Mouse (Mus musculus) liver, embryonic 14.5 days (tissue): ENCODE measurements around the gene Hyal2. TPM values are rescaled to one million over a fixed set of nuclear protein-coding genes. Genes with fewer than 3 reads are reported as not detected.
A peak's percentile ranks its signal among the peaks of the same experiment; 100 is the strongest.

Experiments
- ATAC-seq: fragments of 200-750 bp; cut with Nextera tagmentation; 2 replicates; pipeline ENCODE4 v1.8.0; 2017; ENCODE audit warnings: moderate number of reproducible peaks, mild to moderate bottlenecking, moderate library complexity; ENCODE audit not compliant: insufficient read depth
- DNase-seq, 3 experiments: peaks; one replicate each; pipeline ENCODE4 v3.0.0-alpha.2; 2012 to 2013; ENCODE audit warnings: low read depth in 3 of 3, low spot score in 3 of 3
- H3K27ac ChIP-seq: fragments of 300-500 bp; sonication (generic); 2 replicates; pipeline ENCODE4 v1.5.1; 2014; ENCODE audit warnings: moderate library complexity, mild to moderate bottlenecking, control low read depth, inconsistent platforms
- H3K27me3 ChIP-seq: fragments of 300-500 bp; sonication (generic); 2 replicates; pipeline ENCODE4 v1.6.1; 2014; ENCODE audit warnings: mild to moderate bottlenecking, low read length, moderate library complexity; ENCODE audit not compliant: control insufficient read depth, insufficient read depth
- H3K36me3 ChIP-seq: fragments of 300-500 bp; sonication (generic); replicated peaks from 2 replicates; pipeline ENCODE4 v1.6.1; 2014; ENCODE audit warnings: low read depth; ENCODE audit not compliant: control insufficient read depth, insufficient read depth
- H3K4me1 ChIP-seq, 2 experiments: fragments of 200-500 bp in 1 of 2; fragments of 300-500 bp in 1 of 2; sonication (generic) in 1 of 2; replicated peaks; 2 replicates each; pipeline ENCODE4 v1.6.1; 2012 to 2014; ENCODE audit warnings: antibody characterized with exemption in 1 of 2, inconsistent platforms in 1 of 2, low read length in 1 of 2; ENCODE audit not compliant: control insufficient read depth in 2 of 2, insufficient read depth in 2 of 2
- H3K4me2 ChIP-seq: fragments of 300-500 bp; sonication (generic); 2 replicates; pipeline ENCODE4 v1.6.1; 2014; ENCODE audit warnings: low read depth, mild to moderate bottlenecking, control low read depth, moderate library complexity
- H3K4me3 ChIP-seq, 2 experiments: fragments of 200-500 bp in 1 of 2; fragments of 300-500 bp in 1 of 2; sonication (generic) in 1 of 2; 2 replicates each; pipeline ENCODE4 v1.5.1; 2012 to 2014; ENCODE audit warnings: low read depth in 2 of 2, low read length in 2 of 2, mild to moderate bottlenecking in 2 of 2, control low read depth in 1 of 2, inconsistent platforms in 1 of 2, moderate library complexity in 1 of 2; ENCODE audit not compliant: insufficient read depth in 1 of 2
- H3K9ac ChIP-seq: fragments of 300-500 bp; sonication (generic); replicated peaks from 2 replicates; pipeline ENCODE4 v1.6.1; 2014; ENCODE audit warnings: mild to moderate bottlenecking, control low read depth, moderate library complexity
- H3K9me3 ChIP-seq: fragments of 300-500 bp; sonication (generic); 2 replicates; pipeline ENCODE4 v1.6.1; 2016; ENCODE audit warnings: low read length, mixed read lengths; ENCODE audit not compliant: control insufficient read depth
- CTCF ChIP-seq: IDR thresholded peaks from 2 replicates; pipeline ENCODE4 v1.5.1; 2016; ENCODE audit warnings: antibody characterized with exemption, low read depth, control low read depth
- EP300 ChIP-seq: IDR thresholded peaks from 2 replicates; pipeline ENCODE4 v1.6.1; 2016; ENCODE audit warnings: antibody characterized with exemption, low read depth
- WGBS: fragments of 180-500 bp; shearing (Covaris S2); extraction: QIAGEN DNeasy Blood & Tissue Kit; methylation state at CpG from one replicate; pipeline ENCODE4 v1.1.7; 2014; ENCODE audit not compliant: insufficient replicate concordance; 5-methylcytosine and 5-hydroxymethylcytosine counted together
- polyA plus RNA-seq, 2 experiments: library from polyadenylated mRNA; depleted of rRNA in 1 of 2; stranded (reverse) in 1 of 2; unstranded in 1 of 2; fragments of >200 nt; fragmentation: Nextera tagmentation in 1 of 2; extraction: Ambion mirVana in 1 of 2; gene quantifications; 2 replicates each; pipeline versions ENCODE4 v1.2.1 to v1.2.3; 2012 to 2014

The Hyal2 gene
- polyA plus RNA-seq, 2 experiments, result 19.9 to 47.0 TPM

DNA sequence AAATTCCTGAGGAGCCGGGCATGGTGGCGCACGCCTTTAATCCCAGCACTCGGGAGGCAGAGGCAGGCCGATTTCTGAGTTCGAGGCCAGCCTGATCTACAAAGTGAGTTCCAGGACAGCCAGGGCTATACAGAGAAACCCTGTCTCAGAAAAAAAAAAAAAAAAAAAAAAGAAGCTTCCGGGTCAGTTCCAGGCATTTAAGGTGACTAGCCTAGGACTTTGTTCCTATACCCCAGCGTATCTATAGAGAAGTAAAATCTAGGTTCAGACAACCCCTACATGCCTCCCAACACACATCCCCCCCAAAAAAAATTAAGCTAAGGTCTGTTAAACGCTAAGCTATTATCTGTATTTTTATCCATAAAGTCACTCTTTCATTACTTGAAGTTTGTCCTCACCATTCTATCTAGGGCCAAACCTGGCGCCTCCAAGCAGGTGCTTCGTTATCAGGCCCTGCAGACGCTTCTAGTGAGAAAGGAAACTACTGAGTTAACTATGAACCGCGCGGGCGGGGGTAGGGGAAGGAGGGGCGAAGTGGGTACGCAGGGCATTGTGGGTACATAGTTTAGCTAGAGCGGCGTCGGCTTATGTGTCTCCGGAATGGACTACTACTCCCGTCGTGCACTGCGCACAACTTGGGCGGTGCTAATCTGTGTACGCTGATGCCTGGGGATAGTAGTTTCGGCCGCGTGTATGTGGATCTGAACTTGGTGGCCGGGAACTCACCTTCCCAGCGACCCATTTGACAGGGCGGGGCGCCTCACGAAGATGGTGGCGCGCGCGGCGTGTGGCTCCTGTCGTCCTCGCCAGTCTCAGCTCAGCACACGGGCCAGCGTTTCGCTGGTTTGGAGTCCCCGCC, 19.5 kb downstream of the Hyal2 start, which contains the start of gene Ifrd2:
TSS of gene Ifrd2 (plus strand) at position 669 of the 859 bp plus-strand sequence.
- peaks cover 36% of the 10 kb centered on the region for H3K36me3 ChIP-seq
- peak within 1 kb of the TSS; percentile 91 for H3K9ac ChIP-seq
- peak within 1 kb of the TSS; percentile 99 for H3K27ac ChIP-seq
- DNase-seq (peak; percentile 99 to 100 (median 100)), ATAC-seq (peak; percentile 90)
- peak within 1 kb of the TSS; percentile 97 for H3K4me2 ChIP-seq
- WGBS, result 6% methylated on average over 46 of the region's 46 CpGs
- H3K27me3 ChIP-seq, result no peaks in the 10 kb centered on the region
- H3K9me3 ChIP-seq, result no peaks in the 10 kb centered on the region
- peak within 1 kb of the TSS; percentile 83 to 98 for H3K4me3 ChIP-seq
- peaks cover 27 to 33% of the 10 kb centered on the region in 2 experiments for H3K4me1 ChIP-seq
- TF ChIP-seq EP300 (peak; percentile 95), CTCF (no peak)

DNA sequence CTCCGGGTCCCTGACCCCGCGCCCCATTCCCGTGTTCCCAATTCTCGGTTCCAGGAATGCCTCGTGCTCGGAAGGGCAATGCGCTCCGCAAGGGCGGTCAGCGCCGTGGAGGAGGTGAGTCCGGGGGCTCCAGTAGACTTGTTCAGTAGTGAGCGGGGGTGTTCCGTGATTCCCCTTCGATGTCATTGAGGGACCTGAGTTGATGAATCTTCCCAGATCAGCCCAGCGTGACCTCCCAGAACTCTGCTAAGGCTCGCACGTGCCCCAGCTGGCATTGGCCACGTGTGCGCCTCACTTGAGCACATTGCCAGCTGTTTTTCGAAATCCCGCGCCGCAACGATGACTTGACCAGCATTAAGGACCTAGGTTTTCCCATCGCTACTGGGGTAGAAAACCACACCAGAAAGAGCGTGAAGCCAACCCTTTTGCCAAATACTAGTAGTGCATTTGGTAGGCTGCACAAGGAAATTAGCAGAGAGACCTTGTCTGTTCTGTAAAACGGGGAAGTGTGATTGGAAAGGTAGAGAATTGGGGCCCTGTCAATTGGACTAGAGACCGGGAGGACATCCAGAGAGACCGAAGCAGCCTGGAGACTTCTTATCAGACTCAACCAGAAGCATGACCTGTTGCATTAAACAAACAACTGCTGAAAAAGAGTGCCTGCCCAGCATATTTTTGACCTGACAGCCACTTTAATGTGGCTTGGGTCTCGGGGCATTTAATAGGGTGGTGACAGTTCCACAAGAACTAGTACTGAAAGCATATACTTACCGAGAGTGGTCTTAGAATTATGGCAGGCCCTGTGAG, 20.3 kb downstream of the Hyal2 start:
- Histone ChIP-seq H3K9ac (peak overlapping the region; percentile 90), H3K27me3 (no peaks in the 10 kb centered on the region), H3K4me3 (peak overlapping the region; percentile 83 to 98), H3K4me2 (peak overlapping the region; percentile 97), H3K36me3 (peaks cover 44% of the 10 kb centered on the region), H3K4me1 (peaks cover 24 to 28% of the 10 kb centered on the region in 2 experiments), H3K27ac (peak overlapping the region; percentile 97), H3K9me3 (no peaks in the 10 kb centered on the region)
- ATAC-seq, result peak; percentile 21
- TF ChIP-seq CTCF (no peak), EP300 (peak; percentile 72)
- under 1% methylated on average over 33 of the region's 33 CpGs for WGBS
- peak; percentile 73 to 79 (median 77) for DNase-seq

- WGBS, result 59% methylated on average over 25 of the region's 25 CpGs
- TF ChIP-seq CTCF (peak; percentile 63), EP300 (no peak)
- peak overlapping the region; percentile 97 for H3K4me2 ChIP-seq
- H3K27me3 ChIP-seq, result no peaks in the 10 kb centered on the region
- peak overlapping the region; percentile 90 for H3K9ac ChIP-seq
- H3K36me3 ChIP-seq, result peaks cover 62% of the 10 kb centered on the region
- H3K4me3 ChIP-seq, result peak overlapping the region; percentile 83 to 98
- peak in 2 of 3 experiments; percentile 63 to 68 for DNase-seq
- peaks cover 24 to 28% of the 10 kb centered on the region in 2 experiments for H3K4me1 ChIP-seq
- H3K9me3 ChIP-seq, result no peaks in the 10 kb centered on the region
- peak; percentile 6; the same call in 1 of the 2 replicates for ATAC-seq
- H3K27ac ChIP-seq, result peak overlapping the region; percentile 97
Observed at GRCm38 (mm10) chr9:107590058-107590772, 22.5 kb downstream of the Hyal2 start.

DNA sequence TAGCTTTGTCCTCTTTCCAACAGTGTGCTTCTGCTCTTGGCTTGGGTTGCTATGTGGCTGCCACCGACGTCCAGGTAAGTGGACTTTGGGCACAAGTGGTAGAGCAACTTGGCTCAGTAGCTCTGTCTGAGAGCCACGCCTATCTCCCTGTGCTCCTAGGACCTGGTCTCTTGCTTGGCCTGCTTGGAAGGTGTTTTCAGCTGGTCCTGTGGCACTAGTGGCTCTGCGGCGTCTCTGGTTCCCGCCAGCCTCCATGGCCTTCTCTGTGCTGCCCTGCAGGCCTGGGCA, 23.0 kb downstream of the Hyal2 start:
- Histone ChIP-seq H3K9ac (peak overlapping the region; percentile 90; the same call in 1 of the 2 replicates), H3K27me3 (no peaks in the 10 kb centered on the region), H3K36me3 (peaks cover 62% of the 10 kb centered on the region), H3K9me3 (no peaks in the 10 kb centered on the region), H3K4me3 (peak overlapping the region; percentile 83 to 98; a peak in 3 of 4 replicates), H3K27ac (peak overlapping the region; percentile 97), H3K4me1 (peaks cover 24 to 28% of the 10 kb centered on the region in 2 experiments), H3K4me2 (peak overlapping the region; percentile 97)
- no peak for DNase-seq
- no peak for ATAC-seq
- 88% methylated on average over 6 of the region's 6 CpGs for WGBS
- no peak for TF ChIP-seq CTCF
- no peak for TF ChIP-seq EP300
